Mouse (Mus musculus): Measurements from ENCODE around the gene Kcnip1.

The Kcnip1 gene

DNA sequence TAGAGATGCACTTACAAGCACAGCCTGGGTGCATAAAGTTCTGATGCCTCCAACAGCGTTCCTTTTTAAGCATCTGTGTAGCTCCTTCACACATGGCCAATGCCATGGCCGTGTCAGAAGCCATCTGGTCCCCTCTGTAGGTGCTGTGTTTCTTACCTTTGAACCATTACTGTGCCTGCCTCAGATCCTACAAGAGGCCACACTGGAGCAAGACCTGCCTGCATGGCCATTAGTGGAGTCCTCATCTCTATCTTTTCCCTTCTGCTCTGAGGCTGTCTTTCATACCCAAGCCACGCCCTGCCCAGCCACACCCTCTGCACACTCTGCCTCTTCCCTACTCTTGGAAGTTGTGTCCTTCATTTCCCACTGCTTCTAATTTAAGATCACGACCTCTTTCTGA, 400.1 kb downstream of the Kcnip1 start:
- in situ Hi-C loops (cut with MboI; ENCODE audit: low sequenced_read_pairs), result no loop called here

DNA sequence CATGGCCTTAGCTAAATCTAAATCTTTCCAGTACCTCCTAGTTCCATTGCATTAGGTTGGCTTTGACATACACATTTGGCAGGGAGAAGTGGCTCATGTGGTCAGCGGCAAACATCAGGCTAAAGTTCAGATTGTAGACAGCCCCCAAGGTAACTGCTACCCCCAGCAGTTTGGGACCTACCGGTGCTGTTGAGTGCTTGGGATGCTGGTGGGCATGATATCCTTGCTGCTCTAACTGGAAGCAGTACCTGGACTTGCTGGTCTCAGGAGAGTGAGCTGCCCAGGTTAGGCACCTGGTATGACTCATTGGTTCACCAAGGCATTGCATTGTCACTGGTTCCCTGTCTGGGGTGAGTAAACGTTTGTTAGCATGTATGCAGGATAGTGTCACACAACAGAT, 402.2 kb downstream of the Kcnip1 start:
- in situ Hi-C loops (cut with MboI; ENCODE audit: low sequenced_read_pairs), result no loop called here

- in situ Hi-C loops (cut with MboI; ENCODE audit: low sequenced_read_pairs), result no loop called here
Observed at GRCm38 (mm10) chr11:33586614-33587013, 406.3 kb downstream of the Kcnip1 start.

DNA sequence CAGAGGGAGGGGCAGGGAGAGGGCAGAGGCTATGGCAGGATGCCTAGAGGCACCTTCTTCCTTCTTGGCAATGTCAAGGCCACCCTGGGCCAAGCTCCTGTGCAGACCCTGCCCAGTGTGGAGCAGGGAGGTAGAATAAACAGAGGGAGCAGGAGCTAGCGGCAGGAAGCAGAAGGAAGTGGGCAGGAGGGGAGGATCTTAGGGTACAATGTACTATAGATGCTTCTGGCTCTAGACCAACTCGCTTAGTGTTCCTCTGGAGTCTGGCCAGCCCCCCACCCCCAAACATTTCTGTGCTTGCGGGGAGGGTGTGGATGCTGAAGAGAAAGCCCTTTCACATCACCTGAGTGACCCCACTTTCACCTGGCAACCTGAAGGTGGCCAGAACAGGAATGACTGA, 413.3 kb downstream of the Kcnip1 start:
- in situ Hi-C loops (cut with MboI; ENCODE audit: low sequenced_read_pairs), result no loop called here
